Mouse (Mus musculus) hematopoietic stem cell, adult 5-6 weeks (primary cell): ENCODE measurements at regions not wholly inside any gene's neighbourhood (a gene's known extent, or its start where the extent isn't known, plus 50 kb on each side); places are given as distances from the start of the nearest gene placed in this dataset.

ENCODE experiments used
- ATAC-seq, 2 experiments: fragments of 125-278 bp in 1 of 2; replicated peaks in 1 of 2; 2 replicates each; pipeline ENCODE4 v1.8.0; 2016 to 2017; ENCODE audit warnings: inconsistent platforms in 2 of 2, mild to moderate bottlenecking in 2 of 2, moderate number of reproducible peaks in 2 of 2, low read depth in 1 of 2, moderate TSS enrichment in 1 of 2; ENCODE audit not compliant: low FRiP score in 2 of 2, poor library complexity in 2 of 2, severe bottlenecking in 2 of 2, insufficient read depth in 1 of 2, low TSS enrichment in 1 of 2

DNA sequence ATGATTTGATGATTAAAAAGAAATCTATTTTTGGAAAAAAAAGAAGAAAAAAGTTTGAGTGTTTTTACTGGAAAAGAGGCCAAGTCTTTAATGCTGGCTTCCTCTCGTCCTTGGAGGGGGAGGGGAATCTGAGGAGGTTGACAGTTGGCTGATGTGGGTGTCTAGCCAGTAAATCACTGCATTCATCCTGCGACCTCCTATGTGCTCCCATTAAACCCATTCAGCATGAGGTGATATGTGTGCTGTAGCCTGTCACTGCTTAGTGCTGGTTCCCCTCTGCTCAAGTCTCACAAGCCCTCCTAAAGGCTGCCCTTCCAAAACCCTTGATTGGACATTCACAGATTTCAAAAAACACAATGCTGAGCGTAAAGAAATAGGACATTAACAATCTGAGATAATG is 68.7 kb downstream of the Atoh1 start:
- ATAC-seq = no peak

DNA sequence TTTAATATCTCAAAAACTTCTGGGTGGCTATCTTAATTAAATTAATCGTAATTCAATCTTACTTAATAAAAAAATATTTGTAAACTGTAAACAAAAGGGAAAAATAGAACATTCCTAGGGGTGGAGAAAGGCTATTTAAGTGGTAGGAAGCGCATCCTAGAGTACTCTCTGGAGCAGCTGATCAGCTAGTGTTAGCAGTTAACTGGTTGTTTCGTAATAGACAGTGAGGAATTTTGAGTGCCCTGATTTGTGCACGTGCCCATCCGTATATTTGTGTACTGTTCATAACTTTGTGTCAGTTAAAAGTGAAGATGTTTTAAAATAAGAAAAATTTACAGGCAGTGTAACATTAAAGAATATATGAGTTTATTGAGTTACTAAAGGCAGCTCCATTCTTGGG is 69.9 kb downstream of the Atoh1 start:
- ATAC-seq = no peak

DNA sequence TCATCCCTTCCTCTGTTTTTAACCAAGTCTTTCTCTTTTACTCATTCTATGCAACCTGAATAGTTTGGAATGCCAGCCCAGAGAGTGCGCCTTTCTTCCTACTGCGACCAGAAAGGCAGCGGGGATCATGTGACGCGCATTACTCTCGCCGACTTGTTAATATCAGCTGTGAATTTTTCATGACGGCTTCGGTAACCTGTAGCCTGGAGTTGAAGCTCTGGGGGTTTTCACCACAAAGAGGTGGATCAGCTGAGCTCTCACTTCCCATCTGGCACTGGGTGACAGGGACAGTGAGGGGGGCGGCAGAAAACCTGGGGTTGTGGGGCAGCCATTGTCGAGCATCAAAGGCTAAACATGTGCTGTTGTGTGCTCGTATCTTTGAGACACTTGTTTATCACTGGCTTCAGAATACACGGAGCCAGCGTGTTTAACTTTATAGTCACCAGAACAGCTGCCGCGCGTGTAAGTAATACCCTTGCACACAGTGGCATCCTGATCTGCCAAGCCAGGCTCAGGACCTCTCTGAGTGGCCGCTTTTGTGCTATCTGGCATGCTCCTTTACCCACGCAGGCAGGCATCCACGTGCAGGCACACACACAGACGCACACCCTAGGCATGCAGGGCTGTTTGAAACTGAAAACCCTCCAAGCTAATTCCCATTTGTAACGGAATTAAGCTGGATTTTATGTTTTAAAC is 70.5 kb downstream of the Atoh1 start:
- ATAC-seq = 0 out of 4 replicates have a peak, but pooled peaks of 1 of the 2 experiments have one; percentile 22

DNA sequence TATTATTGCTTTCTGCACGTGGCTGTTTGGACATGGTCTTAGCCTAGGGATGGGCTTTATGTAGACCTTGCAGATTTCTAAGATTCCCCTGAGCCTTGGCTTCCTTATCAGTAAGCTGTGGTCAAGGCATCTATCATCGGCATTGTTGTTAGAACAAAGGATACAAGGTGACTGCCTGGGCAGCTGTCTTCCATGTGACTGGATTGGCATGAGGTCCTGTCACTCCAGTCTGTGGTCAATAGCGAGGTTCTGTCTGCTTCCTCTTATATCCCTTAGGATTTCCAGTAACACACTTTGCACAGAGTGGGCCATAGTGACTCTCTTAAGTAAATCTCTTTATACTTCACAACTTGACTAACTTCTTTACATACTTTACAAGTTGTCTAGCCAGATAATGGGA is 72.0 kb downstream of the Atoh1 start:
- ATAC-seq = no peak; a peak in 1 of 4 replicates

DNA sequence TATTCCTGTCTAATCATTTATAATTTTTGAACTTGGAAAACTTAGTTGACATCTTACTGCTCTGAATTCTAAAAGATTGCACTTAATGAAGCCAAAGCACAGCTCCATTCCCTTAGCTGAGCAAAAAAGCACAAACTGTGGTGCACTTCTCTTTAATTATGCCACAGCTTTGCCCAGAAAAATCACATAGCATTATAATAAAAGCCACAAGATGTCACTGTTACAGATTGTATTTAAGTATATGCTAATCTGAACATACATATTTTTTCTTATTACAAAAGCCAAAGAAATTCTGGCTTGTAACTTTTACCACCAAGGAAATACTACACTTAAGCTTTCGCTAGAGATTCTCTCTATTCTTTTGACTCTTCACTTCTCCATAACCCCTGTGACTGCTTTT is 86.2 kb downstream of the Atoh1 start:
- ATAC-seq = no peak

DNA sequence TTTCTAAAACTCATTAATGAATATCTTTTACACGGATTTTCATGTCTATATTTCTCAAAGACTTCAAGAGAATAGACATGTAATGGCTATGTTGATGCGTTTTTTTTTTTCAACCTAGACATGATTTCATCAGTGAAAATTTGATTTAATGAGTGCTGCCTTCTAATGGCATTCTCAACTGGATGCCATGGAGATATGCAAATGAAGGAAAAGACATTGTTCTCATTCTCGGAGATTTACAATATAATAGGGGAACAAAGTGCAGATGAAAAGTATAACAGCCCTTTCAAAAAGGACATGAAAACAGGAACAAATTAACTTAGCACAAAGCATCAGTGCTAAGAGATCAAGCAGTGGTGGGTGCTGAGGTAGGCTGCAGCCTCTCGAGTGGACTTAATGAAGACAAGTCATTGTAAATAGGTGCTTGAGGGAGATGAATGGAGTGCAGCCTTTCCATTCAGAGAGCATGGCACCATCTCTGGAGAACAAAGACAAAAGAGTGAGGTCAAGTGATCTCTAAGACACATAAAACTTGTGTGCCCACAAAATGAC is 120.2 kb downstream of the Atoh1 start:
- ATAC-seq = no peak

DNA sequence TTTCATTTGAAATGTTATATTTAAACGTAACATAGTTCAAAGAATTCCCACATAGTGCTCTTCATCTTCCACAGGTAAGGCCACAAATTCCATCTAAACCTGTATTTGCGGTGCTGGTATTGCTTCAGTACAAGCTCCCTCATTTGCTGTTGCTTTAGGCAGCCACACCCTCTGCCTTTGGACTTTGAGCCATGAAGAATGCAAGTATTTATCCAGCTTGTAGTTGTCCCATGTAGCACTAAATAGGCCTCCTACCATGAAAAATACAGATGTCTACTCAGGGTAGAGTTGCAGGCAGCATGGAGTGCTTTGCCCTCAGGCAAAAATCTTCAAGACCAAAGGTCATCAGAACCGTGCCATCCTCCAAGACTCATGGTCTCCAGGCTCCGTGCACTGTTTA is 134.0 kb downstream of the Atoh1 start:
- ATAC-seq = no peak

DNA sequence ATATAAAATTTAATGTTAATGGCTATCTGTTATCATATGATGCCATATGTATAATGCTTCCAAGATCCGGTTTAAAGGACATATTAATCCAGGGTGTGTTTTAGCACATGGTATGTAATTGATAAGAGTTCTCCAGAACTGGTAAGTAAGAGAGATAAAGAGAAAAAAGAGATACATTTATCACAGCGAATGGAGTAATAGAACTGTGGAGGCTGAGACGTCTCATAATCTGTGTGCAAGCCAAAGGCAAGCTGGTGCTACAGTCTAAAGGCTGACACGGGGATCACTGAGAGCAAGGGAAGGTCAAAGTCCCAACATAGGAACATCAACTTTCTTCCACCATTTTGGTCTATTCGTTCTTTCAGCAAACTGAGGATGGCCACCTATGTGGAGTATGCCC is 146.0 kb upstream of the Smarcad1 start:
- ATAC-seq = no peak
